Mouse (Mus musculus) urinary bladder, adult 18-20 months (tissue): ENCODE results near the gene Plek2.

Experiments used
- DNase-seq, 2 experiments: peaks; one replicate each; pipeline ENCODE4 v3.0.0; 2022; ENCODE audit warnings: low spot score in 2 of 2, mixed read lengths in 2 of 2

Plek2 gene

DNA sequence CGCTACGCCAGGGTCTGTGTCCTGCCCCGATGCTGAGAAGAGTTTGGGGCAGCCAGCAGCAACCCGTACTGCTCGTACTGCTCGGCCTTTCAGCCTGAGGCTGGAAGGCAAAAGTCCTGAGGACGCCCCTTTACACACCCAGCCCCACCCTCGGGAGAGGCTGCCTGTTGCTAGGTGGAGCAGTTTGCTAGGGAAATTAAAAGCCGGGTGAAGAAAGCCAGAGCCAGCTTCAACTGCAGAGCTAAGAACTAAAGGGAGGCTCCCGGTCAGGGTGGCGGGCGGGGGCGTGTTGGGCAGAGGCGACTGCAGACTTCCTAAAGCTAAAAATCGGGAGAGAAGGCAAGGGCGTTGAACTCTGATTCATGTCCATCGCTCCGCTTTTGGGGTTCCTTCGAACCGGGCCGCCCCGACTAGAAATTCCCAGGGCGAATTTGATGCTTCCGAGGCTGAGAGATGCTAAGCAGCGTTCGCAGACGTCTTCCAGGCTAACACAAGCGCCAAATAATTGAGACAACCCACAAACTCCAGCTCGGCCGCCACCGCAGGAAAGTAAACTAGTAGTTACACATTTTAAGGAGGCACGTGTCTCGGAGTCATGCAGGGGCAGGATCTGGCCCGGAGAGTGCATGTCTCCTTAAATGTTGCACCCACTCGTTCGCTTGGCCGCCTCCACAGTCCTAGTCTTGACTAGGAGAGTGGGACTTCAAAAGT is 5.1 kb upstream of the Plek2 start:
- DNase-seq: peak; percentile 48 to 62

DNA sequence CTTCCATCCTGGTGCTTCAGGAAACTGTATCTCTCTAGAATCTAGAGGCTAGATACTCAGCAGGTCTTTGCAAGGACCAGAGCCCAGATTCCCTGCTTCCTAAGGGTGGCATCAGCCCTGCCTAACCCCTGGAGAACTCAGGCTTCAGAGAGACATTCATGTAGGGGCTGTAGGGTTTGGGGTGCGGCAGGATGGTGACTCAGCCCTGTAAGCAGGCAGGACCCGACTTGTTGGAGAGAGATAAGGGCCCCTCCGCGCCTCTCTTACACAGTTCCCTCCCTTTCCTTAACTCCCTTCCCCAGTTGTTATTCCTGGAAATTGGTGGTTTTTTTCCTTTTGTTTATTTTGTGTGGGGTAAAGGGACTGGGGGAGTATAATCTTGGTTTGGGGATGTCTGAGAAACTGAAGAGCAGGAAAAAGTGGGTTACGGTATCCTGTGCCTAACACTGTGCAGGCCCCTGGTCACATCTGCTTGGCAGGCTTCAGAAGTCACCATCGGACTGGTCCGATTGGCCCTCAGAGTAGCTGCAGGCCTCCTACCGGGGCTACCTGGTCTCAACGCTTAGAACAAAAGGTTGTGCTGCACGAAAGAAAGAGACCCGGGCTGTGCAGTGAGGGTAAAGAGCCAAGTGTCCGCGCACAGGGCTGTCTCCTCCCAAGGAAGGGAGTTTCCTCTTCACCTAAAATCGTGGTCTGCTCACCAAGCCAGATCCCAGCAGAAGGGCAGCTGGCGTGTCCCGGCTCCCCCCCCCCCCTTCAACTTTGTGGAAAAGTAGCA is 4.1 kb upstream of the Plek2 start:
- DNase-seq: peak in 1 of 2 experiments; percentile 43

DNA sequence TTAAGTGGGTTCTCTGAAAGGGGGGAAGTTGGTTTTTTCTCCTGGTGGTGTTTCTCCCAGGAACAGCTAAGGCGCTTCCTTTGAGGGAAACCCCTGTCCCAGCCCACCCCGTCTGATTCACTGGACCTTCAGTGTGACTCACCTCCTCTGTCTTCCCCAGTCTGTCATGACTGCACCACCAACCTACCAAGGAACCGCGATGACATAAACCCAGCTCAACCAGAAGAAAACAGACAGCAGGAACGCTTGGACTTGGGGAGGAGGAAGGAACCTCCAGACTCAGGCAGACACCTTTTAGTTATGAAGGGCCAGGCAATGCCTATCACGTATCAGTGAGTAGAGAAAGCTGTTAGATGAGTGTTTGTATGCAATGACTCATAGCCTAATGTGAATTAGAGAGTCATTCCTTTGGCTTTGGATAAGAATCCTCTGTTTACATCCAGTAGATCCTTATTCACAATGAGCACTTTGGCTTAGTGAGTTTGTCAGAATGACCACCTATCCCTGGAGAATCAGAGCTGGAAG is 1.4 kb upstream of the Plek2 start:
- DNase-seq: no peak

DNA sequence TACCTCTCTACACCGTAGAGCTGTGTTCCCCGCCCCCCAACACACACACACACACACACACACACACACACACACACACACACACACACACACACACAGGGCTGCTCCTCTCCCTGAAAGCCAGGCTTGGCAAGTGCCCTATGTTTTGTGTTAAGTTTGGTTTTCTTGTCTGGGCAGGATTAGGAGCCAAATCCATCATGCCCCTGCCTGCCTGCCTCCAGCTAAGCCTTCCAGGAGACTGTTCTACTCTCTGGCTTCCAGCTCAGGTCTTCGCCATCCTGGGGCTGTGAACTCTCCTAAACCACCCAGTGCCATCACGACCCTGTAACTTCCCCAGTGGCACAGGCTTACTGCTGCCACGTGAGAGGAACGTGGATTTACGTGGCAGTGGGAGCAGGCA is 2.3 kb downstream of the Plek2 start:
- peak; percentile 50 to 58 for DNase-seq

DNA sequence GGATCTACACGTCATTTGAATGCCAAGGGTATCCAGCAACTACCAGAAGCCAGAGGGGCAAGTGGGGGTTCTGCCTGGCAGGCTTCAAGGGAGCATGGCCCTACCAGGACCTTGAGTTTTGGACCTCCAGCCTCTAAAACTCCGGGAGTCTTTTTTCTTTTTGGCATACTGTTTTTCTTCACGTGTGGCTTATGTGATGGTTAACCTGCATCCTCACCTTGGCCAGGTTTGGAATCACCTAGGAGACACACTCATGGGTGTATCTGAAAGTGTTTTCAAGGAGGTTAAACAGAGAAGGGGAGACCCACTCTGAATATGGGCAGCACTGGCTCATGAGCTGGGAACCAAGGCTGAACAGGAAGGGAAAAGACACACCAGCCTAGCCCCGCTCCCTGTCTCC is 3.5 kb downstream of the Plek2 start:
- no peak for DNase-seq

DNA sequence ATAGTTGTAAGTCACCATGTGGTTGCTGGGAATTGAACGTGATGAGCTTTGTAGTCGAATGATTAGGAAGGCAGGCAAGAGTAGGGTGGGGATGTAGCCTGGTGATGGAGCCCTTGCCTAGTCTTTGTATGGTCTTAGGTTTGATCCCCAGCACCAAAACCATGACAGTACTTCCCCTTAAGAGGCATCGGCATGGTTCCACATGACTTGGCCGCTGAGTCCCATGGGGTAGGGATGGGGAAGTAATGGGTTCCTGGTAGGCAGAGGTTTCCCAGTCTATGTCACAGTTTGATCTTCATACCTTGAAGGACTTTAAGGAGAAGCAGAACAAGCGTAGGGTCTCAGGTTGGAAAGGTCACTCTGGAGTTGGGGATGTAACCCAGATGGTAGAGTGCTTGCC is 5.3 kb downstream of the Plek2 start:
- DNase-seq: no peak

DNA sequence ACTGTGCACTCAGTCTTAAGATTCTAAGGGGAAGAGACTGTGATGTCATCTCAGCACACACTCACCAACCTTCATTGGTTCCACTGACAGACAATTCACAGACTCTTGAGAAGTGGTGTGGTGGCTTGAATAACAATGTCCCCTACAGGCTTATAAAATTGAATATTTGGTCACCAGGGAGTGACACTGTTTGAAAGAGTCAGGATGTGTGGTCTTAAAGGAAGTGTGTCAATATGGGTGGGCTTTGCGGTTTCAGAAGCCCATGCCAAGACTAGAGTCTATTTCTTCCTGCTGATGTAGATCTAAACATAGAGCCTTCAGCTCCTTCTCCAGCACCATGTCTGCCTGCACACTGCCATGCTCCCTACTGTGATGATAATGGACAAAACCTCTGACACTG is 8.9 kb downstream of the Plek2 start:
- DNase-seq: no peak

DNA sequence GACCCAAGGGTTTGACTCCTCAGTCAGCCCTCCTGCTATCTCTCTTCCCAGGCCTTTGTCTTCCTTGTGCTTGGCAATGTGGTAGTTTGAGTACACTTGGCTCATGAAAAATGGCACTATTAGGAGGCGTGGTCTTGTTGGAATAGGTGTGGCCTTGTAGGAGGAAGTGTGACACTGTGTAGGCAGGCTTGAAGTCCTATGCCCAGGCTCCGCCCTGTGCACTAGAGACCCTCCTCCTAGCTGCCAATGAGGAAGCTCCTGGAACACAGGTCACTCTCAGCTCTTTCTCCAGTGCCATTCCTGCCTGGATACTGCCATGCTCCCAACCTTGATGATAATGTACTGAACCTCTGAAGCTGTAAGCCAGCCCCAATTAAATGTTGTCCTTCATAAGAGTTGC is 15.6 kb downstream of the Plek2 start:
- no peak for DNase-seq

DNA sequence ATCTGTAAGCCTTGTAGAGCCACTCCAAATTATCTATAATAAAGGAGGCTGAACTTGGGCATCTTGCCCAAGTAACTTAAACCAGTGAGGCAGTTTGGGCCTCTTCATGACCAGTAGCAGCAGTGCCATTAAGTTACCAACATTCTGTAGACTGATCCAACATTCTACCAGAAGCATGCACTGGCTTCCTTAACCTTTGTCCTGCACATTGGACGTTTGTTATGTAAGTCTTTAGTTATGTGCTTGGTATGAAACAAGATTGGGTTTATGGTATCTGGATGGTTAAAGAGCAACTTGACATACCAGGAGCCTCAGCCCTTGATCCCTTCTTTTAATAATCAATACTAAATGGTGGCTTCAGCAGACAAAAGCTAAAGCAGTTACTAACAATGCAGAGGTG is 16.7 kb downstream of the Plek2 start:
- DNase-seq: no peak

DNA sequence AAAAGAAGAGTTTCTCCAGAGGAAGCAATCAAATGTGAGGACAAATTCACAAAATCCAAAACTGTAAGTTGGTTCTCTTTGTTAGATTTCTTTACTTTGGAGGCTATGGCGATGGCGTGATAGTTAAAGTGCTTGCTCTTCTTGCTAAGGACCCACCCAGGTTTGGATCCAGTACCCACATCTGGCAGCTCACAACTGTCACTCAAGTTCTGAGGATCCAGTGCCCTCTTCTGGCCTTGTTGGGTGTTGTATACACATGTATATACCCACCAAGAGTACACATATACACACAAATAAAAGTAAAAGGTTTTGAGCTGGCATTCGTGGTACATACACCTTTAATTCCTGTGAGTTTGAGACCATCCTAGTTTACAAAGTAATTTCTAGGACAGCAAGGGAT is 32.2 kb downstream of the Plek2 start:
- DNase-seq: no peak

DNA sequence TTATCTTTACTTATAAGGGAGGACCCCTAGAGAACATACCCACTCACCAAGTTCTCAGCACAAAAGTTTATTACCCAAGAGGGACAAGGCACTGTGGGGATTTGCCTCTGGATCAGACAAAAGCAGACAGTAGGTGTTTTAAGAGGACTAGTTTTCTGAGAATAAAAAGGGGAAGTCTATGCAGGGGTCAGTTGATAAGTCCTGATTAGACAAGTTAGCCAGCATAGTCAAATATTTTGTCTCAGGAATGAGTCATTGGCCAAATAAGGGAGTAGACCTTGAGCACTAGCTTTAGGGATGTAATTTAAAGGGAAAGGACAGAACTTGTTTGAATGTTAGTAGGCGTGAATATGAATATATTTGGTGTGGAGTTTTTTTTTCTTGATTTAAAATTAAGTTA is 38.6 kb downstream of the Plek2 start:
- DNase-seq: no peak

DNA sequence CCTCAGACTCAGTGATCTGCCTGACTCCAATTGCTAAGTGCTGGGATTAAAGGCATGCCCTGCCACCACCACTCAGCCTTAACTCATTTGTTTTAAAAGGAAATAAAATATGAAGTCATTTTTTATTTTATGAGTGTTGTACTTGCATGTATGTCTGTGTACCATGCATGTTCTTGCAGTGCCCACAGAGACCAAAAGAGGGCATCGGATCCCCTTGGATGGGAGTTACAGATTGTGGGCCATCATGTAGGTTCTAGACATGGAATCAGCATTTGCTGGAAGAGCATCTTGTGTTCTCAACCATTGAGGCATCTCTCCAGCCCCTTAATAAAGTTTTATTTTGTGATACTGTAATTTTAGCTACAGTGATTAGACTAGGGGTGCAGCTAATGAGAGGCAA is 41.3 kb downstream of the Plek2 start:
- DNase-seq: no peak

DNA sequence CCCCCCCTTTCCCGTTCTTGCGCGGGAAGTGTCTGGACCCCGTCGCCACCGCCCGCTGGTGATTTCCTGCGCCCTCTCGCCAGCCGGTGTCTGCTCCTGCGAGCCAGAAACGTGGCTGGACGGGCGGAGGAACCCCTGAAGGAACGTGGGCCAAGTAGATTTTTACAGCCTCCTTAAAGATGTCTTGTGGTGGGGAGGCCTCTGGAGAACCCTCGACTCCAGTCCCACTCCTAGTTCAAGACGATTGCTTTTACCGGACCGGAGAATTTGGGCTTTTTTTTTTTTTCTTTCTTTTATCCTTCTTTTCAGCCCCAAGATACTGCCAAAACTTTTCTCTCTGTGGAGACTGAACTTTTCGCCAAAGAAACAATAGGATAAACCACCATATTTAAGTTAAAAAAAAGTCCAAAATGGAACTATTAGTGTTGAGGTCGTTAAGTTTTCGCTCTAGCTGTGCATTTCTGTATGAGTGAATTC is 44.5 kb downstream of the Plek2 start:
- DNase-seq: no peak

DNA sequence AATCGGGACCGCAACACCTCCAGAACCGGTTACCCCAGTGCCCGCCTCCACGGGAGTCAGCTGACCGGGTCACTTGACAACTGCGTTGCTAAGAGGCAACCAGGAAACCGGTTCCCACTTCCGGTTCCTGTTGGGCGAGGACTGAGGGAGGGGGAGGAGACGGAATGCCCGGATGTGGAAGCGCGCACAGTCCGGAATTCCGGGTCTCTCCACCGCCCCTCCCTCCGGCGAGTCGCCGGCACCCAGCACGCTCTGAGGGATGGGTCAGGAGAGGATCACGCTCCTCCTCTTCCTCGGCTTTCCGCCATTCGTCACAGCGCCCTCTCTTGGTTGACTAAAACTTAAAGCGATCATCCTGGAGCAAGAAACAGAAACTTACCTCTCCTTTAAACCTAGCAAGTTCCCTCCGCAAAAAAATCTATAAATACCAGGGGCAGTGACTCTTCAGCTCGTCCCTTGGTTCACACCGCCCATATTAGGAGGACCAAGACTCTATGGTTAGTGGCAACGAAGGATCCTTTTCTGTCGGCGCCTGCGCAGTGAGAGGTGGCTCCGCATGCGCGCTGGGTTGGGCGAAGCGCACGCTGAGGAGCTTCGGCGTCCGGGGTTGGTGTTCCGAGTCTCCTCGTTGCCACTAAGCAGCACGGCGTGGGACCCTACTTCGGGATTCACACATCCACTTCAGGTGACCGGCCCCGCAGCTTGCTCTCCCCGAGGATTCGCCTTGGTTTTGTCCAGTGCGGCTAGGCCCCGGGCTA is 45.1 kb downstream of the Plek2 start, which contains the start of the genes Atp6v1d and Eif2s1:
TSS of gene Atp6v1d (minus strand) at position 143 of the 758 bp plus-strand sequence.
TSS of gene Eif2s1 (plus strand) at position 324 of the 758 bp plus-strand sequence.
- DNase-seq: peak; percentile 96 to 99

DNA sequence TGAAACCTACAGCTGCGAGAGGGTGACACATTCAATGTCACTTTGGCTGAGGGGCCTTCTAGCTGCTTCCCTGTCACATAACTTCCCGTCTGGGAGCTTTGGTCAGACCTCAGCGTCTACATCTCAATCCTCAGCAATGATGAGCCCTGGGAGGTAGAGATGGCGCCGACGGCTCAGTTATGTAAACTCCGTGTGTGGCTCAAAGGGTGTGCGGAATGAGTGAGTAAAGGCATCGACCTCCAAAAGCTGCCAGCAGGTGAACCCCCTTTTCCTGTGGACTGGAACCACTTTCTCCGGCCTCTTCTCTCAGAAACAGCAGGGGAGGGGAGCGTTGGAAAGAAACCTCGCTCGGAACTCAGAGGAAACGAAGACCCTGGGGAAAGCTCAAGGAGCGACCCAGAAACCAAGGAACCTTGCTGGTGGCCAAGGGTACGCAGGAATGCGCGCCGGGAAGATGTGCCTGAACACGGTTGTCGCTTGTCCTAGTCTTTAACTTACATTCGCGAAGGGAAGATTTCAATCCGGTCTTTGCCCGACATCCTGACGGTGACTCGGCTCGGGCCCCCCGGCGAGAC is 45.8 kb downstream of the Plek2 start:
- DNase-seq: no peak

DNA sequence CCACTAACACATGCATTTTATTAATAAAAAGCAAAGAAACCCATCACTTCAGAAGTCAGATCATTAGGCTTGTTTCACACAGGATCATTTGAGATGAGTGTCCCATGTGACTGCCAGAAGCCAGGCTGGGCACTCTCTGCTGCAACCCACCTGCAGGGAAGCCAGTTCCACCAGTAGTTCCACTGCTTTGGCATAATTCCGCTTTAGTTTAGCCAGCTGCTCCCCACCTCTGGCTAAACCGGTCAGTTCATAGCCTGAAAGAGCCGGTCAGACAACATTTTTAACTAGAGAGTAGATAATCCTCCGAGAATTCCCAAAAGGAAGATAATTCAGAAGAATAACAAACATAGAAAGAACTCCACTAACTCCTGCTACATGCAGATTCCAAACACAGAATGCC is 58.5 kb downstream of the Plek2 start:
- DNase-seq: peak in 1 of 2 experiments; percentile 36

DNA sequence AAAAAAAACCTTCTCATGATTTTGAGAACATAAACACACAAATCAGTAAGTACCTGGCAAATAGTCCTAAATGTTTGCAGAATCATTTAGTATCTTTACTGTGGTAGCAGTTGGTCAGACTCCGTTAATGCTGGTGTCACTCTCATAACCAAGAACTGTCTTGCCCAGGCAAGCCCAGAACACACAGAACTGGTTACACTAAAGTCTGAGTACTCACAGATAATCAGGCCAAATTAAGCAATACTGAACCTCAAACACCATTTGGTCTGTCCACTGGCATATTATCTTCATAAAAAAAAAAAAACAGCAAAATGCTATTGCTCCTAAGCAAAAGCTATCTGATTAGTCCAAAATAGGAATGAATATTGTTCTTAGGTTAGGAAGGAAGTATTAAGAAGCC is 64.3 kb downstream of the Plek2 start:
- peak in 1 of 2 experiments; percentile 55 for DNase-seq

DNA sequence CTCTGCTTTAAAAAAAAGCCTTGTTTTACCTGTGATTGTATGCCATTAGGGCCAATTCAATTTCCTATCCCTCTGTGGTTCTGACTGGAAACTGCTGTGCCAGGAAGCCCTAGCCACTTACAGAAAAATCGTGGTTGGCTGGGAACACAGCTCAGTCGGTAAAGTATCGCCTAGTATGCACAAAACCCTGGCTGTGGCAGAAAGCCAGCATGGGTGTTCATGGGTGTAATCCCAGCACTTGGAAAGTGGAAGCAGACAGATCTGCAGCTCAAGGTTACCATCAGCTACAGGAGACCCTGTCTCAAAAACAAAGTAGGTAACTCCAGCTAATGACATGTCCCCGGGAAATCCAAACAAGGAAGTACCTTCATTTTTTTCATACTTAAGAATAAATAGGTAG is 66.9 kb downstream of the Plek2 start:
- DNase-seq: no peak
